Mouse (Mus musculus) c-Kit-positive CD71-positive TER-119-positive erythroid progenitor cells, embryonic 14.5 days (primary cell): Measurements from ENCODE around the gene Camkv.
A peak's percentile ranks its signal among the peaks of the same experiment; 100 is the strongest.

Experiments
- DNase-seq: peaks from one replicate; pipeline ENCODE4 v3.0.0-alpha.2; 2013; ENCODE audit warnings: low spot score

The Camkv gene

GRCm38 (mm10) chr9:107963700-107964099 is 28.2 kb downstream of the Camkv start:
- DNase-seq = peak; percentile 89

DNA sequence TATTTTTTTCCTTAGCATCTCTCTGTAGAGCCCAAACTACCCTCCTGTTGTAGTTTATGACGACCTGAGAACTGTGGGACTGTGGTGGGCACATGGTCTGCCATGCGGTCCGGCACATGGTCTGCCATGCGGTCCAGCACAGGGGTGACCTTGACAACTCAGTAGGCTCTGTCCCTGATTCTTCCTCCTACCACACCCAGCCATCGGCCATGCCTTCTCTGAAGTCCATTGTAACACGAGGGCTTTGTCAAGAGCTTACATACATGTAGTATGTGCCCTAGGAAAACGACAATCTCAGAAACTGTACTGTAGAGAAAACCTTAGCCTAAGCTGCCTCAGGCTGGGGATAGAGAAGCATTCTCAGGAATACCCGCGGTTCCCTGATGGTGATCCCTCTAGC is 29.2 kb downstream of the Camkv start:
- no peak for DNase-seq

DNA sequence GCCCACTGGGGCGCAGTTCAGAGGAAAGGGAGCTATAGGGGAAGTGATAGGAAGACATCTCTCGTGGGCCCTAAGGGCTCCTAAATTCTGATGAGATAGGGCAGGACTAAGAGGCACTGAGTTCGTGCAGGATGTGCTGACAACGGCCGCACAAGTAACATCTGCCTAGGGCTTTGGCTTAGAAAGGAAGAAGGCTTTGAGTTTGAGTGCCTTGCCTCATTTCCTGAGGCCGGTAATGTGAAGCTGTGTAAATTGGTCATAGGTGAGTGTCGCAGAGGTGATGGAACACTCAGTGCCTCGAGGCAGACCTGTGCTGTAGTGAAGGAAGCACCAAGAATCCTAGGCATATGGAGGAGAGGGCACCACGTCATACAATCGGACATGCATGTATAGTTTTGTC is 31.2 kb downstream of the Camkv start:
- no peak for DNase-seq

DNA sequence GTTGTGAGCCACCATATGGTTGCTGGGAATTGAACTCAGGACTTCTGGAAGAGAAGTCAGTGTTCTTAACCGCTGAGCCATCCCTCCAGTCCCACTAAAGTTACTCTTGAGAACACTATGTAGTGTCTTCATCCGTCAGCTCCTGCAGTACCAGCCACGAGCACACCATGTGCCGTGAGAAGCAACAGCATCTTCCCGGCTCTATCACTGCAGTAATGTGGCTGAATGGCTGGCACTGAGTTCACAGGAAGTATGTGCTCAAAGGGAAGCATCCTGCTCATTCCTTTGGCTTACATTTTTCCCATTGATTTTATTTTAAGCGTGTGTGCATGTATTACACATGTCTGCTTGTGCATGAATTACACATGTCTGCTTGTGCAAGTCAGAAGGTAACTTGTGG is 32.0 kb downstream of the Camkv start:
- DNase-seq = no peak

GRCm38 (mm10) chr9:107968531-107968930 is 33.1 kb downstream of the Camkv start:
- DNase-seq = no peak

GRCm38 (mm10) chr9:107970311-107970710 is 34.8 kb downstream of the Camkv start:
- no peak for DNase-seq

DNA sequence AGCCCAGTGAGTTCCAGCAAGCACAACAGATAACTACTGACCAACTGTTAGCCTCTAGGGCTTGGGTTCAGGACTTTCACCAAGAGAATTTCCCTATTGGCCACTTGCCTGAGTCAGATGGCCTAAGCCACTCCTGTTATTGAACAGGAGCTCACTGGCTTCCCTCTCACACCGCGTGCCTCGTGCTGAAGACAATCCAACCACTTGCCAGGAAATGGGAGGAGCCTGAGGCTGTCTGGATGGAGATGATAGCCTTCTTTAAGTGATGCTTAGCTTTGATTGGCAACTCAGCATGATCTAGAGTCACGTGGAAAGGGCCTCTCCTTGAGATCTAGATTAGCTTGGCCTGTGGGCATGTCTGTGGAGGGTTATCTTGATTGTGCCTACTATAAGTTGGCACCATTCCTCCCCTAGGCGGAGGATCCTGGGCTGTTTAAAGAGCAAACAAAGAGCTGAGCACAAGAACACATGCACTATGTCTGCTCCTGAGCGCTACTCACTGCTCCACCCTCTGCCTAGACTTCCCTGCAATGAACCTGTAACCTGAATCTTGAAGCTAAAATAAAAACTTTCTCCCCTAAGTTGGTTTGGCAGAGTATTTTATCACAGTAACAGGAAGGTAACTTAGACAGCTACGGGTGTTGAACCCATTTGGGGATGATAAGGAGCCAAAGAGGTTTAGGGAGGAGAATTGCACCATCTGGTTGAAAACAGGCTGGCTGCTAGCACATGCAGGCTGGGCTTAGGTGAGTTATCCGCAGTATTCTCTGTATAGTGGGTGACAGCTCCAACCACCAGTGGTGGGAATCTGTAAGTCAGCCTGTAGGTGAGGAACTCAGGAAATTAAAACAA is 36.4 kb downstream of the Camkv start:
- peak; percentile 93 for DNase-seq

GRCm38 (mm10) chr9:107974491-107975171 is 39.2 kb downstream of the Camkv start:
- DNase-seq = peak; percentile 87

- DNase-seq = peak; percentile 91
Observed at GRCm38 (mm10) chr9:107975399-107976386, 40.2 kb downstream of the Camkv start, which contains the start of gene Uba7. Uba7 (plus strand) TSS chr9:107975505.

DNA sequence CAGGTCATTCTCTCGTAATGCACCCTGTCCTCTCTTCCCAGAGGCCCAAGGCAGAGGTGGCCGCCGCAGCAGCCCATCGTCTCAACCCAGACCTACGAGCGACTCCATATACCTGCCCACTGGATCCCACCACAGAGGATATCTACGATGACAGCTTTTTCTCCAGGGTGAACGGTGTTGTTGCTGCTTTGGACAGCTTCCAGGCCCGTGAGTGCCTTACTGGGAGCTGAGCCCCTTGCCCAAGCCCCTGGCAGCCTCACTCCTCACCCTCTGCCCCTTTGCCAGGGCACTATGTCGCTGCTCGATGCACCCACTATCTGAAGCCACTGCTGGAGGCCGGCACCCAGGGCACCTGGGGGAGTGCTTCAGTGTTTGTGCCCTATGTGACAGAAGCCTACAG is 43.3 kb downstream of the Camkv start:
- no peak for DNase-seq

DNA sequence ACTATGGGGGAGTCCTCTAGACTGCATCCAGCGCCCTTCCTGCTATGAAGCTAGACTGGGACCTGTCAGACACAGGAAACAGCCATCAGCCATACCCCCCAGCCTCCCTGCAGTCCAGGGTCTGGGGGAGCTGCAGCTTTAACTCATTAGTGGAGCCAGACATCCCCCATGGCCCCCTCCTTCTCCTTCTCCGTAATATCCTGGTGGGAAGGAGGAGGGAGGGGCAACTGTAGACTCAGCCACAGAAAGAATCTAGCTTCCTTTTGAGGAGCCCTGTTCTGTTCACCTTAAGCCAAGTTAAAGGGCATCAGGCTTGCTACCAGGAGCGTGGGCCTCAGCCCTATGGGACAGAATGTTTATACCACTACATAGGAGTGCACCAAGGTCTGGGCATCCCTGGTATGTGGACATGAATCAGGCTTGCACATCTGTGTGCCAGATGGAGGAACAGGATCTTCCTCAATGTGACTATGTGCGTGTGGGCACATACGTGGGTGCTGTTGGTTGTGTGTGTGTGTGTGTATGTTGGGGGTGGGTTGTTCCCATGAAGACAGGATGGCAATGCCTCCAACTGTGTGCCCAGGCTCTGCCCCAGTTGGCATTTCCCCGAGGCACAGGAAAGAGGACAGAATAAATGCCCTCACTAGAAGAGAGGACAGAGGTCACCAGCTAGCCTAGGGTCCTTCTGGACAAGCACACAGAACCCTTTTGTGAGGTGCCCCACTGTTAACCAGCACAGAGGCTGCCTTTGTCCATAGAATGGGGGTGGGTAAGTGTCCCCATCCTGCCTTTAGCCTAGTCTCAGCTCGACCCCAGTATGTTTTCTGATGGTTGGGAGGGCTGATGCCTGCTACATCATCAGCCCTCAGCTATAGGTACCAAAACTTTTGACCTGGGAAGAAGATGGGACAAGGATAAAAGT is 46.5 kb downstream of the Camkv start:
- DNase-seq = no peak

DNA sequence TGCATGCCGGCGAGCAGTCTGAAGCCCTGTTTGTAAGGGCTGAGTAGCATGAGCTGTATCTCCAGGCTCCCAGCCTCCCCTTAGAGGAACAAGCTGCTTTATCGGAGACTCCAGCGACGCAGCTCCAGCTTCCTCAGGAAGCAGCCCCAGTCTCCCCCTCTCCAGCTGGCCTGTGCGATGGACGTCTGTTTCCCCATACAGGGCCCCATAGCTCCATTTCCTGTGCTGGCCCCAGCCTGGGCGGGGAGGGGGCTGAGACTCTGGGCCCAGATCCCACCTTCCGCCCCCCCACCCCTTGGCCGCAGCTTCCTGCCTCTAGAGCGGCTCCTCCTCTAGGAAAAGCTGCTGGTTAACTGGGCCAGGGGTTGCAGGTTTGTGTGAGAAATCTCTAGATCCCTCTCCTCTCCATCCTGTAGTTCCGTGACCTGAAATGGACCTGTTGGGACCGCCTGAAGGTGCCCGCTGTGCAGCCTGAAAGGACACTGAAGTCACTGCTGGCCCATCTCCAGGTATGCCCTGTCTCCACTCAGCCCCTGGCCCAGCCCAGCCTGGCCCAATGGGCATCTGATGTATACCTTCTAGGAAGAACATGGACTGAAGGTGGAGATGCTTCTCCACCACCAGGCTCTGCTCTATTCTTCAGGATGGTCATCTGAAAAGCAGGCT is 47.3 kb downstream of the Camkv start, which contains the start of gene Gm20661:
Gm20661 (plus strand) TSS at position 378 of the 666 bp plus-strand sequence.
- DNase-seq = peak; percentile 84

- no peak for DNase-seq
Observed at GRCm38 (mm10) chr9:107983421-107983890, 48.0 kb downstream of the Camkv start.

DNA sequence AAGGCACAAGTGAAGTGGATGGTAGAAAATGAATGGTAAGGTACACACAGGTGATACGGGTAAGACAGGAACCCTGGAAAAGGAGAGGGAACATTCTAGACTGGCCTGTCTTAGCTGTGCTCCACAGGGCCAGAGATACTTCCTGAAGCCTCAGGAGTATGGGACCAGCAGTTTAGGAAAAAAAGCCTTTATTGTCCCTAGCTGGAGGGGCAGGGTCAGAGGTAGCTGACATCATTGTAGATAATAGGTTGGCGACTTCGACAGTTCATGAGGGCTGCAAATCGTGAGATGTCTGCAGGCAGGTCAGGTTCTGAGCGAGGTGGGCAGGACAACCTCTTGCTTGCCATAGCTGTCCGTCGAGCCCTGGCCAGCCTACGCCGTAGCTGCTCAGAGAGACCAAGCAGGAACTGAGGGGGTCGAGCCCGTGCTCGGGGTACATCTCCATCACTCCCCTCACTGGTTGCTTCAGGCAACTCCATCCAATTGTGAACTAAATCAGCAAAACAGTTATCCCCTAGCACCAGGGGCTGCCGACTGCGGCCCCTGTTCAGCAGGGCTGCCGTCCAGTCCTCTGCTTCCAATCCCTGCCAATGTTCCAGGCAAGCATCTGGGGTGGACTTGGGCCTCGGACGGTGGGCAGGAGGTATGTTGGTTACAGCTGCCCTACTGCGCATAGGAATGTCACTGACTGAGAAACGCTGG is 48.7 kb downstream of the Camkv start:
- DNase-seq = no peak

- DNase-seq = no peak
Observed at GRCm38 (mm10) chr9:107984754-107985055, 49.2 kb downstream of the Camkv start.

GRCm38 (mm10) chr9:107985131-107986119 is 50.0 kb downstream of the Camkv start, which contains the start of gene Inka1:
Inka1 (minus strand) TSS chr9:107985879.
- DNase-seq = peak; percentile 93

- no peak for DNase-seq
Observed at GRCm38 (mm10) chr9:107986376-107986775, 50.9 kb downstream of the Camkv start.

GRCm38 (mm10) chr9:107987950-107988349 is 52.5 kb downstream of the Camkv start:
- DNase-seq = no peak
